Mouse (Mus musculus) embryonic facial prominence, embryonic 12.5 days (tissue): ENCODE measurements around the gene Cpt1c. TPM values are rescaled to one million over a fixed set of nuclear protein-coding genes. Genes with fewer than 3 reads are reported as not detected.

Experiments used
- ATAC-seq: fragments of 200-750 bp; cut with Nextera tagmentation; 2 replicates; pipeline ENCODE4 v1.8.0; 2017; ENCODE audit not compliant: insufficient number of reproducible peaks, insufficient read depth, low FRiP score, low TSS enrichment
- H3K27ac ChIP-seq: fragments of 300-500 bp; sonication (generic); 2 replicates; pipeline ENCODE4 v1.5.1; 2016; ENCODE audit warnings: mild to moderate bottlenecking
- H3K27me3 ChIP-seq: fragments of 300-500 bp; sonication (generic); 2 replicates; pipeline ENCODE4 v1.6.1; 2016; ENCODE audit warnings: mild to moderate bottlenecking, moderate library complexity
- H3K36me3 ChIP-seq: fragments of 300-500 bp; sonication (generic); 2 replicates; pipeline ENCODE4 v1.6.1; 2016; ENCODE audit warnings: mild to moderate bottlenecking
- H3K4me1 ChIP-seq: fragments of 300-500 bp; sonication (generic); 2 replicates; pipeline ENCODE4 v1.6.1; 2016
- H3K4me2 ChIP-seq: fragments of 300-500 bp; sonication (generic); replicated peaks from 2 replicates; pipeline ENCODE4 v1.6.1; 2016; ENCODE audit warnings: mild to moderate bottlenecking, moderate library complexity
- H3K4me3 ChIP-seq: fragments of 300-500 bp; sonication (generic); 2 replicates; pipeline ENCODE4 v1.5.1; 2016; ENCODE audit warnings: mild to moderate bottlenecking
- H3K9ac ChIP-seq: fragments of 300-500 bp; sonication (generic); 2 replicates; pipeline ENCODE4 v1.6.1; 2016; ENCODE audit warnings: mild to moderate bottlenecking, moderate library complexity
- H3K9me3 ChIP-seq: fragments of 300-500 bp; sonication (generic); 2 replicates; pipeline ENCODE4 v1.6.1; 2016; ENCODE audit warnings: mild to moderate bottlenecking, moderate library complexity
- WGBS: fragments of 180-500 bp; shearing (Covaris S2); methylation state at CpG from one replicate; pipeline ENCODE4 v1.1.7; 2016; 5-methylcytosine and 5-hydroxymethylcytosine counted together
- polyA plus RNA-seq: library from polyadenylated mRNA; unstranded; fragments of >200 nt; fragmentation: Nextera tagmentation; extraction: Ambion mirVana; gene quantifications from 2 replicates; pipeline ENCODE4 v1.2.1, GENCODE M21; 2016

Cpt1c gene
- polyA plus RNA-seq, 1 experiment from 2014 or later: 32.9 TPM

DNA sequence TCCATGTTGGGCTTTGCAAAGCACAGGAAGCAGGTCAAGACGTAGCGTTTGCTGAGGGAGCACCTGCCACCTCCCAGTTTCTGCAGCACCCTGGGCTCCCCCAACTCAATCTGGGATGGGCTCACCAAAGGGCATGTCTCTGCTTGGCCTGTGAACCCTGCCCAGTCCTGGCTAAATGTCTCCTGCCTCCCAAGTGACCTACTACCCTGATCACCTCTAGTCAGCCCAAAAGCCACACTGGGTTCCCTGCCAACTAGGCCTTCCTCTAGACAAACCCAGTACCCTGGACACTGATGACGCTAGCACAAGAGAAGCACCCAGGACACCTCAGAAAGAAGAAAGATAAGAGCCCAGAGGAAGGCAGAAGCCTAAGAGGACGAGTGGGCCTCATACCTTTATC lies 38.2 kb upstream of the Cpt1c start:
- H3K36me3 ChIP-seq: peaks cover 57% of the 10 kb centered on the region
- no peak overlapping the region for H3K4me3 ChIP-seq
- no peak overlapping the region for H3K27ac ChIP-seq
- whole genome bisulfite sequencing: 76% methylated on average over 4 of the region's 4 CpGs
- H3K4me2 ChIP-seq: no peak overlapping the region
- ATAC-seq: no peak
- no peaks in the 10 kb centered on the region for H3K9me3 ChIP-seq
- H3K27me3 ChIP-seq: no peaks in the 10 kb centered on the region
- no peak overlapping the region for H3K9ac ChIP-seq
- H3K4me1 ChIP-seq: peaks cover 10% of the 10 kb centered on the region

DNA sequence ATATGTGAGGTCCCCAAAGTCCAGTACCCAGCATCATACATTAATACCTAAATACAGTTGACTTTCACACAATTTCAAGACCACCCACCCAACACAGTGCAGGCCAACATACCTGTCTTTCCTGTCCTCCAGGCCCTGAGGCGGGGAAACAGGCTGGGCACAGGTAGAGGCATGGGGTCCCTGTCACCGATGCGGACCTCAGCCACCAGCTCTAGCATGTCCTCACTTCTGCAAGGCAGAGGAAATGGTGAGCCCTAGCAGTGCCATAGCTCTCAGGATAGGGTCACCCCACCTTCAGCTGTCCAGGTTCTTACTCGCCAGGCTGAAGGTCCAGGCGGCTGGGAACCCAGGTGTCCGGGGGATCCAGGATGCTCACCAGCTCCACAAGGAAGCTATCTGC lies 37.4 kb upstream of the Cpt1c start:
- Histone ChIP-seq H3K9ac (no peak overlapping the region), H3K9me3 (no peaks in the 10 kb centered on the region), H3K36me3 (peaks cover 65% of the 10 kb centered on the region), H3K4me3 (no peak overlapping the region), H3K27me3 (no peaks in the 10 kb centered on the region), H3K4me1 (peaks cover 10% of the 10 kb centered on the region), H3K4me2 (no peak overlapping the region), H3K27ac (no peak overlapping the region)
- ATAC-seq: no peak
- 92% methylated on average over 6 of the region's 6 CpGs for WGBS

DNA sequence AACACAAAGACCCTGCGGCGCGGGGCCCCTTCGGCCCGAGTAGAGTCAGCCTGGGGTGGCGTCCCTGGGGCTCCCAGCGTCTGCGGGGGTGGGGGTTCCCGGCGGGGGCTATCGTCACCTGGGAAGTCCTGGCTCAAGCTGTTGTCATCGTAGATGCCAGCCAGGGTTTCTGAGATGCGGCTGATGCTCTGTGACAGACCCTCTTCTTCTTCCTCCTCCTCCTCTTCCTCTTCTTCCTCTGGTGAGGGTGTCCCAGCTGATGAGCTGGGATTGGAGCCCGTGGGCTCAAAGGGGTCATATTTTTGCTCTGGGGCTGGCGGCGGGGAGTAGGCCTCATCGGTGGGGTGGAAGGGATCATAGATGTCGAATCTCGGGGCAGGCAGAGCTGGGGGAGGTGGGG lies 33.8 kb upstream of the Cpt1c start:
- Histone ChIP-seq H3K9ac (no peak overlapping the region), H3K4me3 (no peak overlapping the region), H3K27ac (no peak overlapping the region), H3K36me3 (peaks cover 97% of the 10 kb centered on the region), H3K9me3 (no peaks in the 10 kb centered on the region), H3K4me1 (no peaks in the 10 kb centered on the region), H3K4me2 (no peak overlapping the region), H3K27me3 (no peaks in the 10 kb centered on the region)
- WGBS: 95% methylated on average over 19 of the region's 19 CpGs
- ATAC-seq: no peak

DNA sequence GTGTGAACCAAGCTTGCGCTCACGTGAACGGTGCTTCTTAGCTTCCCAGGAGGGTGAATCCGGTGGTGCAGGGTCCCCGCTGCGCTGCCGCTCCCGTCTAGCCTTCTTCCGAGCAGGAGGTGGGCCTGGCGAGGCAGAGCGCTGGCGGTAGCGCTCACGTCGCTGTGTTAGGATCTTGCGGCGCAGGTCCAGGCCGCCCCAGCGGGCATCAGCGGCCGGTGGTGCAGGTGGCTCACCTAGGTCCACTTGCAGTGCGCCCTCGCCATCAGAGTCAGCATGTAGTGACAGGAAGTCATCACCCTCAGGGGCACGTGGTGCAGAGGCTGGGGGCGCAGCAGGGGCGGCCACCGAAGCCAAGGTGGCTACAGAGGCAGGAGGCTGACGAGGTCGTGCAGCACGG lies 33.2 kb upstream of the Cpt1c start:
- H3K27me3 ChIP-seq: no peaks in the 10 kb centered on the region
- no peak overlapping the region for H3K27ac ChIP-seq
- no peak overlapping the region for H3K4me2 ChIP-seq
- peaks cover 97% of the 10 kb centered on the region for H3K36me3 ChIP-seq
- no peaks in the 10 kb centered on the region for H3K4me1 ChIP-seq
- H3K4me3 ChIP-seq: no peak overlapping the region
- H3K9me3 ChIP-seq: no peaks in the 10 kb centered on the region
- no peak overlapping the region for H3K9ac ChIP-seq
- no peak for ATAC-seq
- 93% methylated on average over 30 of the region's 30 CpGs for WGBS

DNA sequence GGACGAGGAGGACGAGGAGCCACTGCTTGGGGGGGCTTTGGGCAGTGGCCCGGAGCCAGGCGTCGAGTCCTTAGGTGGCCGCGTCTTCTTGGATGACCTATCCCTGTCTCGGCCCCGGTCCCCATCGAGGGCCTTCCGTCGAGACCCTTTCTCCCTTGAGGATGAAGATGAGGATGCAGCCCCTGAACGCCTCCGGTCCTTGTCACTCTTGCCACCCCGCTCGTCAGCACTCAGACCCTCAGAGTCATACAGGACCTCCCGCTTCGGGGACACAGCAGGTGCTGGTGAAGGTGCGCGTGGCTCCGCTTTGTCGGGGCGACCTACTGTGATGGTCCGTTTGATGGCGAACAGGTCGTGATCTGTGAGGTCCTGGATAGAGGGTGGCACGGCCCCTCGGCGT lies 32.5 kb upstream of the Cpt1c start:
- H3K9me3 ChIP-seq: no peaks in the 10 kb centered on the region
- no peak overlapping the region for H3K4me3 ChIP-seq
- H3K36me3 ChIP-seq: peaks cover 97% of the 10 kb centered on the region
- no peak overlapping the region for H3K9ac ChIP-seq
- no peaks in the 10 kb centered on the region for H3K4me1 ChIP-seq
- WGBS: 97% methylated on average over 29 of the region's 29 CpGs
- ATAC-seq: no peak
- H3K27me3 ChIP-seq: no peaks in the 10 kb centered on the region
- no peak overlapping the region for H3K4me2 ChIP-seq
- no peak overlapping the region for H3K27ac ChIP-seq

DNA sequence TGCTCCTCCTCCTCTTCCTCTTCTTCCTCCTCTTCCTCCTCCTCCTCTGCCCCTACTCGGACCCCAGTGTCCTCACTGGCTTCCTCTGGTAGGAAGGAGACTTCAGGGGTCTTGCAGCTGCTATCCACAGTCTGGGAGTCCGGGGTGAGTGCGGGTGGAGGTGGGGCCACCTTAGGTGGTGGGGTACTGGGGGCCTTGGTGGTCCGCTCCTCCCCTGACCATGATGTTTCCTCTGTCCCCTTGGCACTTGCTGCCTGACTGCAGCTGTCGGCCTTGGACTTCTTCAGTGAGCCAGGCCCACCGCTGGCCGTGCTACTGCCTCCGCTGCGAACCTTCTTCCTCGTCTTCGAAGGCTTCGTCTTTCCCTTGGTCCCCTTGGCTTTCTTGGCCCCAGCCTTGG lies 31.9 kb upstream of the Cpt1c start:
- Histone ChIP-seq H3K9ac (no peak overlapping the region), H3K4me1 (no peaks in the 10 kb centered on the region), H3K4me3 (no peak overlapping the region), H3K4me2 (no peak overlapping the region), H3K27ac (no peak overlapping the region), H3K9me3 (no peaks in the 10 kb centered on the region), H3K36me3 (peaks cover 97% of the 10 kb centered on the region), H3K27me3 (no peaks in the 10 kb centered on the region)
- no peak for ATAC-seq
- 90% methylated on average over 12 of the region's 12 CpGs for WGBS

DNA sequence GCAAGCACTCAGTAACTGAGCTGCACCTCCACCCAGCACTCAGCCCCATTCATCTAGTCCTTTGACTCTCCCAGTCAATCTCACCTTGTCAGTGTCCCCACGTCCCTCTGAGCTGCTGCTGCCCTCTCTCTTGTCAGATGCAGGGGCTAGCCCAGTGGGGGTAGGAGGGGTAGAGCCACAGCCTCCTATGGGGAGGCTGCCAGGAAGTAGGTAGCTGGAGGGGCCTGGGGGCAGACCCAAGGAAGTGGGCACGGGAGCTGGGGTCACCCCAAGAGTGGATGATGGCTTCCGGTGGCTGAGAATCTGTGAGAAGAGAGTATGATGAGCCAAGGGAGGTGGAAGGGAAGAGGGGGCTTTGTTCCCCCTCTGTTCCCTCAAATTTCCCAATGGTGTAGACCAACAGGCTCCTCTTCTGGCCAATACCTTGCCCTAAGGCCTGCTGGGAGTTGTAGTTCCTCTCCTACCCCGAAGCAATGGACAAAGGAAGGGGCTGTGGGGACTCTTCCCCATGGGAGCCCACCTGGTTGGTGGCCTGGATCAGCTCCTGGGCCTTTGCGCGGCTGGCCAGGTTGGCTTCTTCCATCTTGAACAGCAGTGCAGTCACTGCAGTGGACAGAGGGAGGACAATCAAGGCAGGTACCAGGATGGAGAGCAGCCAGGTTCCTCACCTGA lies 30.8 kb upstream of the Cpt1c start:
- H3K9ac ChIP-seq: no peak overlapping the region
- H3K4me1 ChIP-seq: no peaks in the 10 kb centered on the region
- WGBS: 89% methylated on average over 6 of the region's 6 CpGs

DNA sequence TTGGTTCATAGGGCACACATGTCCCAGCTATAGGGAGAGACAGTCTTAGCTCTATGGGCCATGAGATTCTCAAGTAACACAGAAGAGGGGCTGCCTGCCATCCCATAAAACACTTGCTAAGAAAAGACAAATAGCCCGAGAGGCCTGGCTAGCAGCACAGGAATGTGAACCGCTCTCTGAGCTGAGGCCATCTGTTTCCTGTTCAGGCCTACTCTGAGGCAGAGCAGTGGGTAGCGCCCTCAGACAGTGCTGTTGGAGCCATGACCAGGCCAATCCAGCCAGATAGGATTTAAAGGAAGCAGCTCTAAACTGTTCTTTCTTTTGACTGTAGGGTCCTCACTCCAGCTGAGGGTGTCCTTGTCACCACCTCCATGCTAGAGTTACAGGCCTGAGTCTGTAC lies 29.9 kb upstream of the Cpt1c start:
- WGBS: 58% methylated on average over 3 of the region's 3 CpGs
- no peak overlapping the region for H3K4me3 ChIP-seq
- H3K27ac ChIP-seq: no peak overlapping the region

More for the DNA sequence above, 30.8 kb upstream of the Cpt1c start:
- ATAC-seq: no peak
- Histone ChIP-seq H3K9me3 (no peaks in the 10 kb centered on the region), H3K36me3 (peaks cover 99% of the 10 kb centered on the region), H3K27me3 (no peaks in the 10 kb centered on the region), H3K27ac (peak overlapping the region; percentile 27; the same call in 1 of the 2 replicates), H3K4me3 (no peak overlapping the region), H3K4me2 (no peak overlapping the region)

DNA sequence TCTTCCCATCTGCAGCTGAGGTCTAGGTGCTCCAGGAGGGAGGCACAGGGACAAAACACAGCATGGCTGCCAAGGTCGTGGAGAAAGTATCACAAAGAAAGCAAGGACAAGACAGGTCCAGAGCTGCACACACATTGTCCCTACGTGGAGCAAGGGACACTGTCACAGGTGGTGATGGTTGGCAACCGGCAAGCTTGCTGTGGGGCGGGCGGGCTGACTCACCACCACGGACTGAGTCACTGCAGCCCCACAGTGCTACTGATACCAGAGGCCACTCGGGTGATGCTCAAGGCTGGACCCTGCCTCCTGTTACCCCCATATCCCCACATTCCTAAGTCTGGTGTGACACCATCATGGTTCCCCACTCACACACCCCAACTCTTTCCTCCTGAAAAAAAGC lies 27.8 kb upstream of the Cpt1c start:
- Histone ChIP-seq H3K4me3 (no peak overlapping the region), H3K9me3 (no peaks in the 10 kb centered on the region), H3K36me3 (peaks cover 78% of the 10 kb centered on the region), H3K27ac (no peak overlapping the region), H3K4me1 (peaks cover 14% of the 10 kb centered on the region; the same call in 1 of the 2 replicates), H3K9ac (no peak overlapping the region), H3K27me3 (no peaks in the 10 kb centered on the region), H3K4me2 (no peak overlapping the region)
- no peak for ATAC-seq
- 90% methylated on average over 7 of the region's 7 CpGs for WGBS

More for the DNA sequence above, 29.9 kb upstream of the Cpt1c start:
- no peaks in the 10 kb centered on the region for H3K27me3 ChIP-seq
- H3K4me1 ChIP-seq: 0 out of 2 replicates have a peak, but pooled peaks cover 3% of the 10 kb centered on the region
- no peak overlapping the region for H3K4me2 ChIP-seq
- no peak for ATAC-seq
- H3K9ac ChIP-seq: no peak overlapping the region
- no peaks in the 10 kb centered on the region for H3K9me3 ChIP-seq
- peaks cover 99% of the 10 kb centered on the region for H3K36me3 ChIP-seq

DNA sequence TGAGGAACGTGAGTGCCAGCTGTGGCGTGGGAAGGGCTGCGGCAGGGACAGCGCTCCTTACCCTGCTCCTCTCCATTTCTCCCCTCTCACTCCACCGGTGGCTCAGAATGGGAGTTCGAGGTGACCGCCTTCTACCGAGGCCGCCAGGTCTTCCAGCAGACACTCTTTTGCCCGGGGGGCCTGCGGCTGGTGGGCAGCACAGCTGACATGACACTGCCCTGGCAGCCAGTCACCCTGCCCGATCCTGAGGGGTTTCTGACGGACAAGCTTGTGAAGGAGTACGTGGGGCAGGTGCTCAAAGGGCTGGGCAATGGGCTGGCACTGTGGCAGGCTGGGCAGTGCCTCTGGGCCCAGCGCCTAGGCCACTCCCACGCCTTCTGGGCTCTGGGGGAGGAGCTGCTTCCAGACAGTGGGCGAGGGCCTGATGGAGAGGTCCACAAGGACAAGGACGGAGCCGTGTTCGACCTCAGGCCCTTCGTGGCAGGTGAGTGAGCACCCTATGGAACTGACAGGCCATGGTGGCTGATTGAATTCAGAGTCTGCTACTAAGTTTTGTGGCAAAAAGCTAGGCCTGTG lies 26.0 kb upstream of the Cpt1c start:
- no peak overlapping the region for H3K4me3 ChIP-seq
- no peak for ATAC-seq
- H3K4me2 ChIP-seq: no peak overlapping the region
- H3K9ac ChIP-seq: no peak overlapping the region
- peaks cover 24% of the 10 kb centered on the region for H3K4me1 ChIP-seq
- no peaks in the 10 kb centered on the region for H3K27me3 ChIP-seq
- H3K9me3 ChIP-seq: no peaks in the 10 kb centered on the region
- H3K27ac ChIP-seq: no peak overlapping the region
- H3K36me3 ChIP-seq: peaks cover 62% of the 10 kb centered on the region
- 89% methylated on average over 21 of the region's 21 CpGs for WGBS

DNA sequence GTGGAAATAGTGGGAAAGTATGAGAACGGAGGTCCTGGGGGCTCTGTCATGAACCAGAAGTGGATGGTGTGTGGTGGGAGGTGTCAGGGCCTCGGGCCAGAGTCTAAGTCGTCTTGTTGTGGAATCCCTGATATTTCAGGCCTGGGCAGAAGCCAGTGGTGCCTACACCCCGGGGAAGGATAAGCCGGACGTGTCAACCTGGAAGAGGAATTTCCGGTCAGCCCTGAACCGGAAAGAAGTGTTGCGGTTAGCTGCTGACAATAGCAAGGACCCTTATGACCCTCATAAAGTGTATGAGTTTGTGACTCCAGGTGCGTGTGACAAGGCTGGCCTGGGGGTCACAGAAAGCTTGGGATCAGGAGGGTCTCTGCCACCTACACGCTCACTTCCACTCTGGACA lies 25.1 kb upstream of the Cpt1c start:
- Histone ChIP-seq H3K9me3 (no peaks in the 10 kb centered on the region), H3K27ac (no peak overlapping the region), H3K27me3 (no peaks in the 10 kb centered on the region), H3K4me2 (no peak overlapping the region), H3K4me1 (peaks cover 25% of the 10 kb centered on the region), H3K9ac (no peak overlapping the region), H3K4me3 (no peak overlapping the region), H3K36me3 (peaks cover 62% of the 10 kb centered on the region)
- ATAC-seq: no peak
- WGBS: 79% methylated on average over 11 of the region's 11 CpGs

DNA sequence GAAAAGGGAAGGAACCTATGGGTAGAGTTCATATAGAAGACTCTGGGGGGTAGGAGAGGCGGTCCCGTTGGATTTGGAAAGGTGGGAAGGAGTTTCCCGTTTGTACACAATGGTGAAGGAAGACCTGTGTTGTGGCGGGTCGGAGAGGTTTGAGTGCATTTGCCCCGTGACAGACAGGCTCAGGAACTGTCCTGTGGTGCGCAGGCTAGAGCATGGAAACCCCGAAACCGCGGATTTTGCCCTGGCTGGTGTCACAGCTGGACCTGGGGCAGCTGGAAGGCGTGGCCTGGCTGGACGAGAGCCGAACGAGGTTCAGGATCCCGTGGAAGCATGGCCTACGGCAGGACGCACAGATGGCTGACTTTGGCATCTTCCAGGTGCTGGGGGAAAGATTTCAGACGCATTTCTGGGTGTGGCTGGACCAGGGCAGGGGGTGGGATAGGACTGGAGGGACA lies 23.9 kb upstream of the Cpt1c start, which contains the start of gene Bcl2l12:
Gene Bcl2l12 (minus strand): TSS at position 212 of the 455 bp plus-strand sequence.
- peak within 1 kb of the TSS; percentile 89 for H3K4me2 ChIP-seq
- ATAC-seq: no peak
- H3K4me3 ChIP-seq: peak within 1 kb of the TSS; percentile 74
- no peaks in the 10 kb centered on the region for H3K9me3 ChIP-seq
- H3K27ac ChIP-seq: peak within 1 kb of the TSS; percentile 85
- H3K4me1 ChIP-seq: peaks cover 25% of the 10 kb centered on the region
- H3K27me3 ChIP-seq: no peaks in the 10 kb centered on the region
- 3% methylated on average over 18 of the region's 18 CpGs for WGBS
- H3K36me3 ChIP-seq: peaks cover 62% of the 10 kb centered on the region
- H3K9ac ChIP-seq: peak within 1 kb of the TSS; percentile 83
